Mouse (Mus musculus) intestine, embryonic 14.5 days (tissue): ENCODE measurements around the gene St3gal3. TPM values are rescaled to one million over a fixed set of nuclear protein-coding genes. Genes with fewer than 3 reads are reported as not detected.

Experiments used
- ATAC-seq: fragments of 200-750 bp; cut with Nextera tagmentation; replicated peaks from 2 replicates; pipeline ENCODE4 v1.8.0; 2017; ENCODE audit warnings: low read depth, moderate number of reproducible peaks, moderate TSS enrichment, moderate library complexity; ENCODE audit not compliant: low FRiP score, low TSS enrichment
- DNase-seq: peaks from one replicate; pipeline ENCODE4 v3.0.0-alpha.2; 2018; ENCODE audit warnings: low spot score
- H3K27ac ChIP-seq: fragments of 300-500 bp; sonication (generic); 2 replicates; pipeline ENCODE4 v1.5.1; 2014; ENCODE audit warnings: low read depth, mild to moderate bottlenecking, control low read depth
- H3K27me3 ChIP-seq: fragments of 300-500 bp; sonication (generic); replicated peaks from 2 replicates; pipeline ENCODE4 v1.6.1; 2014; ENCODE audit warnings: low read length, control low read depth; ENCODE audit not compliant: control insufficient read depth, insufficient read depth
- H3K36me3 ChIP-seq: fragments of 300-500 bp; sonication (generic); 2 replicates; pipeline ENCODE4 v1.6.1; 2014; ENCODE audit warnings: low read length, control low read depth; ENCODE audit not compliant: control insufficient read depth, insufficient read depth
- H3K4me1 ChIP-seq: fragments of 300-500 bp; sonication (generic); replicated peaks from 2 replicates; pipeline ENCODE4 v1.6.1; 2014; ENCODE audit warnings: low read length, control low read depth, mixed read lengths; ENCODE audit not compliant: control insufficient read depth, insufficient read depth
- H3K4me2 ChIP-seq: fragments of 300-500 bp; sonication (generic); 2 replicates; pipeline ENCODE4 v1.6.1; 2014; ENCODE audit warnings: low read length
- H3K4me3 ChIP-seq: fragments of 300-500 bp; sonication (generic); 2 replicates; pipeline ENCODE4 v1.5.1; 2014; ENCODE audit warnings: low read depth, low read length, control low read depth, mixed read lengths
- H3K9ac ChIP-seq: fragments of 300-500 bp; sonication (generic); 2 replicates; pipeline ENCODE4 v1.6.1; 2014; ENCODE audit warnings: mild to moderate bottlenecking, low read length
- H3K9me3 ChIP-seq: fragments of 300-500 bp; sonication (generic); 2 replicates; pipeline ENCODE4 v1.6.1; 2016; ENCODE audit warnings: low read length, control low read depth; ENCODE audit not compliant: control insufficient read depth
- WGBS: fragments of 180-500 bp; shearing (Covaris S2); extraction: QIAGEN DNeasy Blood & Tissue Kit; methylation state at CpG from one replicate; pipeline ENCODE4 v1.1.7; 2014; 5-methylcytosine and 5-hydroxymethylcytosine counted together
- polyA plus RNA-seq: library from polyadenylated mRNA; unstranded; fragments of >200 nt; fragmentation: Nextera tagmentation; extraction: Ambion mirVana; gene quantifications from 2 replicates; pipeline ENCODE4 v1.2.1, GENCODE M21; 2014

St3gal3 gene
- polyA plus RNA-seq, 1 experiment from 2014 or later, result 4.7 TPM

GRCm38 (mm10) chr4:118089939-118090338 lies 44.8 kb downstream of the St3gal3 start:
- H3K27ac ChIP-seq, result no peak overlapping the region
- peak; percentile 59 for DNase-seq
- H3K36me3 ChIP-seq, result no peaks in the 10 kb centered on the region
- H3K4me1 ChIP-seq, result no peaks in the 10 kb centered on the region
- ATAC-seq, result no peak
- H3K9me3 ChIP-seq, result no peaks in the 10 kb centered on the region
- H3K4me2 ChIP-seq, result no peak overlapping the region
- H3K4me3 ChIP-seq, result no peak overlapping the region
- H3K27me3 ChIP-seq, result no peaks in the 10 kb centered on the region
- WGBS, result 50% methylated on average over 9 of the region's 9 CpGs
- no peak overlapping the region for H3K9ac ChIP-seq

GRCm38 (mm10) chr4:118088771-118089170 lies 45.9 kb downstream of the St3gal3 start:
- H3K4me3 ChIP-seq, result no peak overlapping the region
- H3K4me1 ChIP-seq, result 0 out of 2 replicates have a peak, but pooled peaks cover 4% of the 10 kb centered on the region
- H3K36me3 ChIP-seq, result no peaks in the 10 kb centered on the region
- no peak overlapping the region for H3K27ac ChIP-seq
- H3K4me2 ChIP-seq, result no peak overlapping the region
- no peak for ATAC-seq
- no peak overlapping the region for H3K9ac ChIP-seq
- no peaks in the 10 kb centered on the region for H3K27me3 ChIP-seq
- DNase-seq, result no peak
- no peaks in the 10 kb centered on the region for H3K9me3 ChIP-seq
- WGBS, result 79% methylated on average over 2 of the region's 2 CpGs

- H3K36me3 ChIP-seq, result no peaks in the 10 kb centered on the region
- DNase-seq (no peak), ATAC-seq (no peak)
- WGBS, result 53% methylated on average over 4 of the region's 4 CpGs
- no peak overlapping the region for H3K4me3 ChIP-seq
- no peaks in the 10 kb centered on the region for H3K27me3 ChIP-seq
- H3K9ac ChIP-seq, result no peak overlapping the region
- H3K9me3 ChIP-seq, result no peaks in the 10 kb centered on the region
- no peak overlapping the region for H3K27ac ChIP-seq
- no peak overlapping the region for H3K4me2 ChIP-seq
- peaks cover 8% of the 10 kb centered on the region; the same call in 1 of the 2 replicates for H3K4me1 ChIP-seq
These were observed 49.7 kb downstream of the St3gal3 start for GRCm38 (mm10) chr4:118085025-118085424.

- Histone ChIP-seq H3K4me2 (peak overlapping the region; percentile 20; the same call in 1 of the 2 replicates), H3K4me1 (peaks cover 8% of the 10 kb centered on the region; the same call in 1 of the 2 replicates), H3K27me3 (no peaks in the 10 kb centered on the region), H3K9me3 (no peaks in the 10 kb centered on the region), H3K36me3 (no peaks in the 10 kb centered on the region), H3K9ac (no peak overlapping the region), H3K4me3 (no peak overlapping the region), H3K27ac (no peak overlapping the region)
- DNase-seq, result peak; percentile 100
- 30% methylated on average over 14 of the region's 14 CpGs for WGBS
- peak; percentile 88 for ATAC-seq
These were observed 51.3 kb downstream of the St3gal3 start for GRCm38 (mm10) chr4:118083217-118083951.

GRCm38 (mm10) chr4:118081608-118082331 lies 52.9 kb downstream of the St3gal3 start:
- no peak overlapping the region for H3K4me2 ChIP-seq
- 92% methylated on average over 18 of the region's 18 CpGs for WGBS
- no peak overlapping the region for H3K9ac ChIP-seq
- H3K27ac ChIP-seq, result no peak overlapping the region
- H3K36me3 ChIP-seq, result no peaks in the 10 kb centered on the region
- no peak for ATAC-seq
- peaks cover 14% of the 10 kb centered on the region for H3K4me1 ChIP-seq
- H3K4me3 ChIP-seq, result no peak overlapping the region
- H3K27me3 ChIP-seq, result no peaks in the 10 kb centered on the region
- no peak for DNase-seq
- H3K9me3 ChIP-seq, result no peaks in the 10 kb centered on the region

GRCm38 (mm10) chr4:118080481-118080880 lies 54.2 kb downstream of the St3gal3 start:
- WGBS, result 57% methylated on average over 8 of the region's 8 CpGs
- Histone ChIP-seq H3K9ac (no peak overlapping the region), H3K4me2 (no peak overlapping the region), H3K9me3 (no peaks in the 10 kb centered on the region), H3K27me3 (no peaks in the 10 kb centered on the region), H3K4me1 (peaks cover 14% of the 10 kb centered on the region), H3K4me3 (no peak overlapping the region), H3K36me3 (no peaks in the 10 kb centered on the region), H3K27ac (no peak overlapping the region)
- ATAC-seq (no peak), DNase-seq (no peak)

GRCm38 (mm10) chr4:118079195-118079594 lies 55.5 kb downstream of the St3gal3 start:
- Histone ChIP-seq H3K27me3 (no peaks in the 10 kb centered on the region), H3K36me3 (no peaks in the 10 kb centered on the region), H3K9me3 (0 out of 2 replicates have a peak, but pooled peaks cover 2% of the 10 kb centered on the region), H3K4me2 (no peak overlapping the region), H3K27ac (no peak overlapping the region), H3K4me1 (peaks cover 11% of the 10 kb centered on the region), H3K4me3 (no peak overlapping the region), H3K9ac (no peak overlapping the region)
- no peak for DNase-seq
- ATAC-seq, result no peak
- 72% methylated on average over 8 of the region's 8 CpGs for WGBS

GRCm38 (mm10) chr4:118078576-118078975 lies 56.1 kb downstream of the St3gal3 start:
- ATAC-seq, result no peak
- Histone ChIP-seq H3K9me3 (0 out of 2 replicates have a peak, but pooled peaks cover 5% of the 10 kb centered on the region), H3K27ac (no peak overlapping the region), H3K27me3 (no peaks in the 10 kb centered on the region), H3K36me3 (no peaks in the 10 kb centered on the region), H3K4me3 (no peak overlapping the region), H3K4me2 (no peak overlapping the region), H3K4me1 (peaks cover 11% of the 10 kb centered on the region), H3K9ac (no peak overlapping the region)
- 94% methylated on average over 9 of the region's 9 CpGs for WGBS
- no peak for DNase-seq
